Mouse (Mus musculus) ES-E14 (cell line): ENCODE measurements around the gene Nipal1. TPM values are rescaled to one million over a fixed set of nuclear protein-coding genes. Genes with fewer than 3 reads are reported as not detected.

Experiments used
- DNase-seq: peaks from one replicate; pipeline ENCODE4 v3.0.0-alpha.2; 2013; ENCODE audit warnings: low read depth, low spot score
- H3K27ac ChIP-seq: 2 replicates; pipeline ENCODE4 v1.5.1; 2012; ENCODE audit warnings: low read depth, mild to moderate bottlenecking, low read length, moderate library complexity, mixed read lengths; ENCODE audit not compliant: poor library complexity, insufficient read depth, severe bottlenecking
- H3K36me3 ChIP-seq: 2 replicates; pipeline ENCODE4 v1.6.1; 2012; ENCODE audit warnings: mild to moderate bottlenecking, low read length, moderate library complexity, mixed read lengths; ENCODE audit not compliant: control insufficient read depth, poor library complexity, insufficient read depth, severe bottlenecking
- H3K4me1 ChIP-seq, 2 experiments: fragments of 150-350 bp in 1 of 2; sonication (generic) in 1 of 2; 2 replicates each; pipeline ENCODE4 v1.6.1; 2012; ENCODE audit warnings: low read length in 2 of 2, mild to moderate bottlenecking in 1 of 2, mixed read lengths in 1 of 2; ENCODE audit not compliant: control insufficient read depth in 2 of 2, insufficient read depth in 2 of 2, poor library complexity in 1 of 2
- H3K4me3 ChIP-seq, 2 experiments: fragments of 150-350 bp in 1 of 2; sonication (generic) in 1 of 2; 2 replicates each; pipeline ENCODE4 v1.5.1; 2012; ENCODE audit warnings: low read length in 2 of 2, low read depth in 1 of 2, mild to moderate bottlenecking in 1 of 2, mixed read lengths in 1 of 2; ENCODE audit not compliant: insufficient read depth in 1 of 2, poor library complexity in 1 of 2, severe bottlenecking in 1 of 2
- H3K9ac ChIP-seq: 2 replicates; pipeline ENCODE4 v1.6.1; 2012; ENCODE audit warnings: low read depth, mild to moderate bottlenecking, low read length, mixed read lengths; ENCODE audit not compliant: poor library complexity, insufficient read depth, severe bottlenecking
- H3K9me3 ChIP-seq: fragments of 150-350 bp; sonication (generic); 2 replicates; pipeline ENCODE4 v1.6.1; 2012; ENCODE audit warnings: low read depth, mild to moderate bottlenecking, low read length; ENCODE audit not compliant: control insufficient read depth, insufficient read depth
- CHD2 ChIP-seq: IDR thresholded peaks from 2 replicates; pipeline ENCODE4 v1.6.1; 2014; ENCODE audit warnings: mild to moderate bottlenecking, low read depth, low read length, inconsistent platforms
- HCFC1 ChIP-seq: IDR thresholded peaks from 2 replicates; pipeline ENCODE4 v1.6.1; 2012; ENCODE audit warnings: low read length, inconsistent platforms, borderline replicate concordance; ENCODE audit not compliant: insufficient read depth
- MAFK ChIP-seq: IDR thresholded peaks from 2 replicates; pipeline ENCODE4 v1.6.1; 2014; ENCODE audit warnings: mild to moderate bottlenecking, low read depth, low read length, inconsistent platforms; ENCODE audit not compliant: insufficient read depth
- ZC3H11A ChIP-seq: IDR thresholded peaks from 2 replicates; pipeline ENCODE4 v1.6.1; 2012; ENCODE audit warnings: low read depth, mild to moderate bottlenecking, inconsistent platforms, low read length, borderline replicate concordance
- ZNF384 ChIP-seq: IDR thresholded peaks from 2 replicates; pipeline ENCODE4 v1.6.1; 2012; ENCODE audit warnings: low read depth, low read length, inconsistent platforms
- in situ Hi-C, 2 experiments: fragments of 600-800 bp; cut with MboI; formaldehyde crosslinking; loops; one replicate each; pipeline ENCODE4 v1.15.1; 2025; ENCODE audit warnings: low sequenced_read_pairs in 2 of 2, inconsistent platforms in 1 of 2; ENCODE audit not compliant: unreplicated experiment in 2 of 2
- total RNA-seq: library from RNA; depleted of rRNA; stranded (reverse); fragments of 300-350 nt; gene quantifications from 2 replicates; pipeline ENCODE4 v1.2.3, GENCODE M21; 2012

Nipal1 gene
- total RNA-seq, 1 experiment: 0.22 TPM

GRCm38 (mm10) chr5:72630026-72630425, 17.6 kb upstream of the Nipal1 start:
- Histone ChIP-seq H3K27ac (no peak overlapping the region), H3K4me1 (no peaks in the 10 kb centered on the region), H3K4me3 (no peak overlapping the region), H3K36me3 (no peaks in the 10 kb centered on the region), H3K9ac (no peak overlapping the region), H3K9me3 (no peaks in the 10 kb centered on the region)
- in situ Hi-C loops: no loop called here
- no peak for TF ChIP-seq ZNF384
- no peak for TF ChIP-seq ZC3H11A
- no peak for TF ChIP-seq HCFC1
- no peak for TF ChIP-seq CHD2
- no peak for TF ChIP-seq MAFK
- DNase-seq: no peak

GRCm38 (mm10) chr5:72634791-72635271, 12.8 kb upstream of the Nipal1 start:
- no peaks in the 10 kb centered on the region for H3K4me1 ChIP-seq
- H3K27ac ChIP-seq: no peak overlapping the region
- DNase-seq: no peak
- H3K36me3 ChIP-seq: no peaks in the 10 kb centered on the region
- in situ Hi-C loops: no loop called here
- H3K9ac ChIP-seq: no peak overlapping the region
- H3K9me3 ChIP-seq: no peaks in the 10 kb centered on the region
- no peak overlapping the region for H3K4me3 ChIP-seq
- TF ChIP-seq ZNF384 (no peak), ZC3H11A (no peak), CHD2 (no peak), HCFC1 (no peak), MAFK (no peak)

GRCm38 (mm10) chr5:72636122-72636521, 11.5 kb upstream of the Nipal1 start:
- TF ChIP-seq CHD2: no peak
- no peak for TF ChIP-seq HCFC1
- no peak for TF ChIP-seq ZC3H11A
- no peak for TF ChIP-seq ZNF384
- no peak for TF ChIP-seq MAFK
- Histone ChIP-seq H3K9ac (no peak overlapping the region), H3K4me3 (no peak overlapping the region), H3K9me3 (no peaks in the 10 kb centered on the region), H3K27ac (no peak overlapping the region), H3K4me1 (no peaks in the 10 kb centered on the region), H3K36me3 (no peaks in the 10 kb centered on the region)
- DNase-seq: no peak
- in situ Hi-C loops: no loop called here

GRCm38 (mm10) chr5:72636576-72636975, 11.0 kb upstream of the Nipal1 start:
- no peak overlapping the region for H3K9ac ChIP-seq
- no peaks in the 10 kb centered on the region for H3K4me1 ChIP-seq
- TF ChIP-seq HCFC1: no peak
- TF ChIP-seq MAFK: no peak
- no peak for DNase-seq
- in situ Hi-C loops: no loop called here
- H3K36me3 ChIP-seq: no peaks in the 10 kb centered on the region
- no peak overlapping the region for H3K4me3 ChIP-seq
- no peak overlapping the region for H3K27ac ChIP-seq
- no peaks in the 10 kb centered on the region for H3K9me3 ChIP-seq

GRCm38 (mm10) chr5:72640072-72640471, 7.5 kb upstream of the Nipal1 start:
- no peaks in the 10 kb centered on the region for H3K9me3 ChIP-seq
- in situ Hi-C loops: no loop called here
- no peak overlapping the region for H3K4me3 ChIP-seq
- H3K9ac ChIP-seq: no peak overlapping the region
- DNase-seq: no peak
- H3K36me3 ChIP-seq: no peaks in the 10 kb centered on the region
- no peak overlapping the region for H3K27ac ChIP-seq
- no peak for TF ChIP-seq HCFC1
- no peak for TF ChIP-seq ZNF384
- TF ChIP-seq CHD2: no peak
- TF ChIP-seq MAFK: no peak
- no peak for TF ChIP-seq ZC3H11A
- no peaks in the 10 kb centered on the region for H3K4me1 ChIP-seq
